Mouse (Mus musculus) midbrain, embryonic 11.5 days (tissue): ENCODE data around the gene Rnaset2b. TPM values are rescaled to one million over a fixed set of nuclear protein-coding genes. Genes with fewer than 3 reads are reported as not detected.
"Not testable (repeated sequence)": the region's sequence is repeated elsewhere in the genome, so short reads cannot be mapped to it uniquely, and the experiment has no call there.

Experiments used
- ATAC-seq: fragments of 200-750 bp; cut with Nextera tagmentation; 2 replicates; pipeline ENCODE4 v1.8.0; 2017; ENCODE audit warnings: moderate TSS enrichment, moderate library complexity; ENCODE audit not compliant: low FRiP score
- DNase-seq: peaks from one replicate; pipeline ENCODE4 v3.0.0; 2015; ENCODE audit warnings: low spot score; ENCODE audit errors: missing footprints
- H3K27ac ChIP-seq: fragments of 300-500 bp; sonication (generic); 2 replicates; pipeline ENCODE4 v1.5.1; 2014; ENCODE audit warnings: low read depth, low read length
- H3K27me3 ChIP-seq: fragments of 300-500 bp; sonication (generic); 2 replicates; pipeline ENCODE4 v1.6.1; 2014; ENCODE audit warnings: mild to moderate bottlenecking, low read length, moderate library complexity, mixed read lengths; ENCODE audit not compliant: control insufficient read depth, insufficient read depth
- H3K36me3 ChIP-seq: fragments of 300-500 bp; sonication (generic); 2 replicates; pipeline ENCODE4 v1.6.1; 2014; ENCODE audit warnings: mild to moderate bottlenecking, low read length, moderate library complexity, mixed read lengths; ENCODE audit not compliant: control insufficient read depth, insufficient read depth
- H3K4me1 ChIP-seq: fragments of 300-500 bp; sonication (generic); 2 replicates; pipeline ENCODE4 v1.6.1; 2014; ENCODE audit warnings: low read length; ENCODE audit not compliant: control insufficient read depth, insufficient read depth
- H3K4me2 ChIP-seq: fragments of 300-500 bp; sonication (generic); 2 replicates; pipeline ENCODE4 v1.6.1; 2014; ENCODE audit warnings: mild to moderate bottlenecking, moderate library complexity
- H3K4me3 ChIP-seq: fragments of 300-500 bp; sonication (generic); 2 replicates; pipeline ENCODE4 v1.5.1; 2014; ENCODE audit warnings: low read depth, low read length
- H3K9ac ChIP-seq: fragments of 300-500 bp; sonication (generic); 2 replicates; pipeline ENCODE4 v1.6.1; 2014; ENCODE audit warnings: low read length
- H3K9me3 ChIP-seq: fragments of 300-500 bp; sonication (generic); 2 replicates; pipeline ENCODE4 v1.6.1; 2016; ENCODE audit warnings: low read length; ENCODE audit not compliant: control insufficient read depth
- WGBS: fragments of 180-500 bp; shearing (Covaris S2); extraction: QIAGEN DNeasy Blood & Tissue Kit; methylation state at CpG from one replicate; pipeline ENCODE4 v1.1.7; 2014; 5-methylcytosine and 5-hydroxymethylcytosine counted together
- polyA plus RNA-seq: library from polyadenylated mRNA; unstranded; fragments of >200 nt; fragmentation: Nextera tagmentation; extraction: Ambion mirVana; gene quantifications from 2 replicates; pipeline ENCODE4 v1.2.1, GENCODE M21; 2014

Gene Rnaset2b
- polyA plus RNA-seq, 1 experiment from 2014 or later, result 106 TPM

- not testable (repeated sequence) for H3K4me2 ChIP-seq, H3K9me3 ChIP-seq, H3K27ac ChIP-seq, H3K4me1 ChIP-seq, ATAC-seq, H3K4me3 ChIP-seq, DNase-seq, H3K9ac ChIP-seq, H3K36me3 ChIP-seq, H3K27me3 ChIP-seq
- no CpG with 5 or more reads among the region's 3 CpGs for WGBS
These were observed 33.0 kb downstream of the Rnaset2b start for GRCm38 (mm10) chr17:7003392-7003791.

- not testable (repeated sequence) for H3K4me2 ChIP-seq, H3K27me3 ChIP-seq, H3K9ac ChIP-seq, H3K36me3 ChIP-seq, H3K27ac ChIP-seq, H3K9me3 ChIP-seq, H3K4me1 ChIP-seq, ATAC-seq, H3K4me3 ChIP-seq
- peak; percentile 84 for DNase-seq
- 35% methylated on average over 3 of the region's 4 CpGs for WGBS
These were observed 35.2 kb downstream of the Rnaset2b start for GRCm38 (mm10) chr17:7005646-7006045.

- not testable (repeated sequence) for H3K27me3 ChIP-seq, H3K4me1 ChIP-seq, H3K27ac ChIP-seq, ATAC-seq, H3K36me3 ChIP-seq, H3K4me2 ChIP-seq, H3K9me3 ChIP-seq, H3K9ac ChIP-seq, H3K4me3 ChIP-seq, DNase-seq
These were observed 38.5 kb downstream of the Rnaset2b start for GRCm38 (mm10) chr17:7008885-7009284.

- H3K4me3 ChIP-seq, H3K27ac ChIP-seq, H3K4me1 ChIP-seq, H3K36me3 ChIP-seq, H3K9ac ChIP-seq, H3K27me3 ChIP-seq, DNase-seq, ATAC-seq, H3K4me2 ChIP-seq, H3K9me3 ChIP-seq: not testable (repeated sequence)
- no CpG with 5 or more reads among the region's 7 CpGs for WGBS
These were observed 39.0 kb downstream of the Rnaset2b start for GRCm38 (mm10) chr17:7009440-7009839.

GRCm38 (mm10) chr17:7009901-7010300, 39.5 kb downstream of the Rnaset2b start:
- not testable (repeated sequence) for H3K9me3 ChIP-seq, H3K27me3 ChIP-seq, H3K4me3 ChIP-seq, H3K27ac ChIP-seq, H3K4me1 ChIP-seq, ATAC-seq, DNase-seq, H3K4me2 ChIP-seq, H3K9ac ChIP-seq, H3K36me3 ChIP-seq
- WGBS, result 88% methylated on average over 4 of the region's 9 CpGs

GRCm38 (mm10) chr17:7014190-7014589, 43.8 kb downstream of the Rnaset2b start:
- H3K36me3 ChIP-seq, H3K27me3 ChIP-seq, DNase-seq, H3K9me3 ChIP-seq, H3K4me2 ChIP-seq, H3K4me3 ChIP-seq, ATAC-seq, H3K4me1 ChIP-seq, H3K9ac ChIP-seq, H3K27ac ChIP-seq: not testable (repeated sequence)
- no CpG with 5 or more reads among the region's 1 CpGs for WGBS

- 11% methylated on average over 4 of the region's 14 CpGs for WGBS
- not testable (repeated sequence) for H3K27me3 ChIP-seq, H3K4me1 ChIP-seq, H3K9ac ChIP-seq, H3K4me3 ChIP-seq, DNase-seq, H3K36me3 ChIP-seq, H3K9me3 ChIP-seq, H3K4me2 ChIP-seq, H3K27ac ChIP-seq
- ATAC-seq, result peak; percentile 67
These were observed 54.8 kb downstream of the Rnaset2b start, which contains the start of gene Gm1604a for GRCm38 (mm10) chr17:7025257-7025656. Gene Gm1604a, plus strand, starts transcription at chr17:7025568.

GRCm38 (mm10) chr17:7025764-7026346, 55.4 kb downstream of the Rnaset2b start:
- H3K4me3 ChIP-seq, H3K9ac ChIP-seq, ATAC-seq, DNase-seq, H3K36me3 ChIP-seq, H3K4me1 ChIP-seq, H3K27me3 ChIP-seq, H3K27ac ChIP-seq, H3K9me3 ChIP-seq, H3K4me2 ChIP-seq: not testable (repeated sequence)
- 74% methylated on average over 3 of the region's 14 CpGs for WGBS

GRCm38 (mm10) chr17:7030204-7030603, 59.8 kb downstream of the Rnaset2b start:
- 71% methylated on average over 5 of the region's 7 CpGs for WGBS
- H3K36me3 ChIP-seq, H3K27me3 ChIP-seq, H3K4me1 ChIP-seq, H3K4me3 ChIP-seq, ATAC-seq, H3K4me2 ChIP-seq, H3K9ac ChIP-seq, H3K27ac ChIP-seq, H3K9me3 ChIP-seq: not testable (repeated sequence)
- peak; percentile 59 for DNase-seq
